Mouse (Mus musculus): Measurements from ENCODE around the gene Tsacc. TPM values are rescaled to one million over a fixed set of nuclear protein-coding genes. Genes with fewer than 3 reads are reported as not detected.
"Not testable (repeated sequence)": the region's sequence is repeated elsewhere in the genome, so short reads cannot be mapped to it uniquely, and the experiment has no call there.

Gene Tsacc
- total RNA-seq, 2 experiments from 2014 or later: 3.5 to 3.7 TPM

- no peak for DNase-seq (ENCODE audit: low spot score in 2 of 2)
- intact Hi-C loops (cut with DNase I): no loop called here
Measured at GRCm38 (mm10) chr3:88287110-88287509, 9.7 kb downstream of the Tsacc start, which contains the start of gene Gm38392. Gene Gm38392, minus strand, starts transcription at chr3:88287210.

GRCm38 (mm10) chr3:88285565-88285895 lies 11.3 kb downstream of the Tsacc start:
- DNase-seq (ENCODE audit: low spot score in 2 of 2); intact Hi-C loops (cut with DNase I): not testable (repeated sequence)

GRCm38 (mm10) chr3:88284815-88285564 lies 11.8 kb downstream of the Tsacc start:
- DNase-seq (ENCODE audit: low spot score in 2 of 2); intact Hi-C loops (cut with DNase I): not testable (repeated sequence)

DNA sequence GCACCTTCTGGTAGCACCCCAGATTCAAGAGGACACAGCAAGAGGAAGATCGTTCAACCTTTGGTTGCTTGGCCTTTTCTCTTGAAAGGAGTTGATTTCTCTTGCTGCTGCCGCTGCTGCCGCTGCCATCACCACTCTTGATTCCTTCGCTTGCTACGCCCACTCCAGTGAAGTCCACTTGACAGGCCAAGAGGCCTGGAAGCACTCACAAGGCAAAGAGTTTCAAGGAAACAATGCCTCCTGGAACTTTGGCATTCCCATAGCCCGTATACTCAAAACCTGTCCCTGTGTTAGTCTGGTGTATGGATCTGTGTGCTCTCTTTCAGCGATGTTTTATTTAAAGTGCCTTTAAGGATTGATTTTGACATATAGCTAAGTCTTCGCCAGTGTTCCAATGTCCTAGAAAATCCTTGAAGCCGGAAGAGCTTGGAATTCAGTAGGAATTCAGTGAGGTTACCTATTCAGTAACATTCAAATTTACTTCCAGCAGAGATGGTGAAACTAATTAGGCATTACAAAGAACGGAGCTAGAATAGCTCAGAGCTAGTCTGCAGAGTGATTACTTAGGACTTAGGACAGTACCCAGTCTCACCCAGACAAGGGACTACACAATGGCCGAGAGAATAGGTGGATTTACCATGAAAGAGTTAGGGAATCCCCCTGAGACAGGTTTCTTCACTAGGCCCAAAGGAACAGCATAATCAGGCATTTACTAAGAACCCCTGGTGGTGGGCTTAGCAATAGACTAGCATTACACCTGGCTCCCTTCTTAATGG lies 15.5 kb downstream of the Tsacc start:
- intact Hi-C loops (cut with DNase I); DNase-seq (ENCODE audit: low spot score in 2 of 2): not testable (repeated sequence)

DNA sequence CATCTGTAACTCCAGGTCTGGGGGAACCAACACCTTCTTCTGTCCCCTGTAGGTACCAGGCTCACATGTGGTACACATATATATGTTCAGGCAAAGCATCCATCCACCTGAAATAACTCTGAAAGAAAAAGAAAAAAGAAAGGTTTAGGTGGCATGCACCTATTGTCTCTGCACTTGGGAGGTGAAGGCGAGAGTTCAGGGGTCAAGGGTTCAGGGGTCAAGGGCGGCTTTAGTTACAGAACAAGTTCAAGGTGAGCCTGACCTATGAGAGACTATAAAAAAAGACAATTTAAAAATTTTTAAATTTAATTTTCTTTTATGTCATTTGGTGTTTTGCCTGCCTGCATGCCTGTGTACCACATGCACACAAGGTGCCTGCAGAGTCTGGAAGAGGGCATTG lies 16.8 kb downstream of the Tsacc start:
- no peak for DNase-seq (ENCODE audit: low spot score in 2 of 2)
- intact Hi-C loops (cut with DNase I): no loop called here

DNA sequence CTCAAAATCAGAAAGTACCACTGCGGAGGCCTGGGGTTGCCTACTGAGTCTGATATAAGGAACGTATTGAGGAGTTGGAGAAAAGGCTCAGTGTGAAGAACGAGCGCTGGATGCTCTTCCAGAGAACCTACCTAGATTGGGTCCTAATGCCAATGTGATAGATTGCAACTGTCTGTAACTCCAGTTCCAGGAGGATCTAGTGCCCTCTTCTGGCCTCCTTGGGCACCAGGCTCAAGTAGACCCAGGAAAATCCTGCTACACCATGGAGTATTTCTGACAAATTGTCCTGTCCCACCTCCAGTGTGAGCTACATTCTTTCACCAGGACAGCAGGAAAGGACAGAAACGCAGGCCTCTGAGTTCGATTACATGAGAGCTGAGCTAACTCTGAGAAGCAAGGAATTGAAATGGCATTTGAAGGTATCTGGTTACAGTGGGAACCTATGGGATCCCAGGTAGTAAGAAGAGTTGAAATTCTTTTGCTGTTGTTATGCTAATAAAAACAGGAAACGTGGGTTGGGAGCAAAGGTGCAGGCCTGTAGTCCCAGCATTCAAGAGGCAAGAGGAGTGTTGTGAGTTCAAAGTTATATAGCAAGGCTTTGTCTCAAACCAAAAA lies 20.2 kb downstream of the Tsacc start:
- peak in 1 of 2 experiments; percentile 43 for DNase-seq (ENCODE audit: low spot score in 2 of 2)
- intact Hi-C loops (cut with DNase I): loop anchor here (2.0 kb wide), 1 partner anchor 32 kb away; no protein-coding TSS in a partner anchor

DNA sequence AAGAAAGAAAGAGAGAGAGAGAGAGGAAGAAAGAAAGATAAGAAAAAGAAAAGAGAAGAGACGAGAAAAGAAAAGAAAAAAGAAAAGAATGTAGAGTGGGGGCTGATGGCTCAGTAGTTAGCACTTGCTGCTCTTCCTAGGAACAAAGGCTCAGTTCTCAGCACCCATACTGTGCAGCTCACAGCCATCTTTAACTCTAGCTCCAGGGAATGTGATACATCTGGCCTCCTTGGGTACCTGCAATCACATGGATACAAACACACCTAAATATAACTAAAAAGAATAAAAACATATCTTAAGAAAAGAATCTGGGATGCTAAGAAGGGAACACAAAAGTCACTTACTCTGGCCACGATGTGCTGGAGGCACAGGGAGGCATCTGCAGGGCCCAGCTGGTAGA lies 20.7 kb downstream of the Tsacc start:
- intact Hi-C loops (cut with DNase I): loop anchor here (2.0 kb wide), 1 partner anchor 31 kb away; no protein-coding TSS in a partner anchor

GRCm38 (mm10) chr3:88274002-88274401 lies 22.8 kb downstream of the Tsacc start:
- intact Hi-C loops (cut with DNase I): no loop called here
- DNase-seq (ENCODE audit: low spot score in 2 of 2): no peak

More for the DNA sequence above, 20.7 kb downstream of the Tsacc start:
- no peak for DNase-seq (ENCODE audit: low spot score in 2 of 2)

GRCm38 (mm10) chr3:88271859-88272258 lies 24.9 kb downstream of the Tsacc start:
- DNase-seq (ENCODE audit: low spot score in 2 of 2): no peak
- intact Hi-C loops (cut with DNase I): no loop called here

- intact Hi-C loops (cut with DNase I); DNase-seq (ENCODE audit: low spot score in 2 of 2): not testable (repeated sequence)
Measured at GRCm38 (mm10) chr3:88271298-88271697, 25.5 kb downstream of the Tsacc start.

DNA sequence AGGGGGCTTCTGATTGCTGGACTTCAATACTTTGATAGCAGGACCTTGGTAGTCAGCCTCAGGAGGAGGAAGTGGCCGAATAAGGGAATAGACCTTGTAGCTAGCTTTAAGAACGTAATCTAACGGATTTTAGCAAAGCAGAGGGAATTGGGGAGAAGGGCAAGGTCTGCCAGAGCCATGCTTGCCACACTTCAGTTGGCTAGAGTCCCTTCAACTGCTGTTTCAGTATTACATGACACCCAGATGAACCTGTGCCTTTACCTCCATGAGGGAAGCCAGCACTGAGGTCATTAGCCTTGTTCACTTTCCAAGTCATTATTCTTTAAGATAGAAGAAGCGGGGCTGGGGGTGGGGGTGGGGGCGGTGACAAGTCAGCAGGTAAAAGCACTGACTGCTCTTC lies 27.8 kb downstream of the Tsacc start:
- intact Hi-C loops (cut with DNase I): no loop called here
- no peak for DNase-seq (ENCODE audit: low spot score in 2 of 2)

DNA sequence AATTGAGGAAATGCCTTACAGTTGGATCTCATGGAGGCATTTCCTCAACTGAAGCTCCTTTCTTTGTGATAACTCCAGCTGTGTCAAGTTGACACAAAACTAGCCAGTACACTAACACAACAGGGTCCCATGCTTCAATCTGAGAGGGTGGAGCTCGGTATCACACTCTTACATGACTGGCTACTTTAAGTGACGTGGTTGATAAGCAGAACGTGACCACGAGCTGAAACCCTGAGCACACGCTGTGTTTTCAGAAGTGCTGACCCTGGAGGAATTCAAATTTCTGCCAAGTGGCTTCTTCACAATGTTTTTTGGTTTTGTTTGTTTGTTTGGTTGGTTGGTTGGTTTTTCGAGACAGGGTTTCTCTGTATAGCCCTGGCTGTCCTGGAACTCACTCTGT lies 28.8 kb downstream of the Tsacc start:
- DNase-seq (ENCODE audit: low spot score in 2 of 2); intact Hi-C loops (cut with DNase I): not testable (repeated sequence)

- DNase-seq (ENCODE audit: low spot score in 2 of 2): no peak
- intact Hi-C loops (cut with DNase I): no loop called here
Measured at GRCm38 (mm10) chr3:88262346-88262745, 34.5 kb downstream of the Tsacc start.

DNA sequence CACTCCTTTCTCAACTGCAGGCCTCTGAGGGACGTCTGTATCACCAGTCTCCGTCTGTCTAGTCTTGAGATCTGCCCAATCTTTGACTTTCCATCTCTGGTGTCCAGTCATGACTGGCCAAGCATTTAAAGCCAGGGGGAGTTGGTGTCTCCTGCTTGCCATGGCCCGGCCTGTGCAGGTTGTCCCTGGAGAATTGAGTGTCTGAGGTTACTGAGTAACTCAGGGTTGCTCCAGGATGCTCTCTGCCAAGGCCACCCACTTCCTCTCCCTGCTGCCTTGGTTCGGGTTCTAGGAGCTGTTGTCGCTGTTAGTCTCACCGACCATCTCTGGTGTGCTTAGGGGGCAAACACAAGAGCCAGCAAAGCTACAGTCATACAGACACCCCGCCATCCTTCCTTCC lies 40.4 kb downstream of the Tsacc start:
- DNase-seq (ENCODE audit: low spot score in 2 of 2): no peak
- intact Hi-C loops (cut with DNase I): no loop called here

DNA sequence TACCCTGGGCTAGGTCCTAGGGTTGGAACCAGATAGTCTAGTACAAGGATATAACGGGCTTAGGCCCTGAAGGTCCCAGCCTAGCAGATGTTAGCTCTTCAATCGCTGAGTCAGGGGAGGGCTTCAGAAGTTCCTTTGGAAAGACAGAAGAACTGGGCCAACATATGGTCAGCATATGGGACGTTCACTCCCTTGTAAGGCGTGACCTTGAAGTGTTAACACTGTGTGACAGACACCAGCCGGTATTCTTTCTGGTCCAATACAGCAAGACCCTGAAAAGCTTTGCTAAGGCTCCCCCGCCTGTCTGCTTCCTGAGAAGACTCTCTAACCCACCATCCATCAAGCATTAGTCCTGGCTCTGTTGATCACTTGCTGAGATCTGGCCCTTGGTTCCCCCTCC lies 40.8 kb downstream of the Tsacc start:
- no peak for DNase-seq (ENCODE audit: low spot score in 2 of 2)
- intact Hi-C loops (cut with DNase I): no loop called here

GRCm38 (mm10) chr3:88254268-88254926 lies 42.4 kb downstream of the Tsacc start, which contains the start of gene Rhbg:
Gene Rhbg, minus strand, starts transcription at chr3:88254709.
- intact Hi-C loops (cut with DNase I): no loop called here
- DNase-seq (ENCODE audit: low spot score in 2 of 2): no peak

- intact Hi-C loops (cut with DNase I): no loop called here
- no peak for DNase-seq (ENCODE audit: low spot score in 2 of 2)
Measured at GRCm38 (mm10) chr3:88252739-88253138, 44.1 kb downstream of the Tsacc start.

- peak in 1 of 2 experiments; percentile 5 for DNase-seq (ENCODE audit: low spot score in 2 of 2)
- intact Hi-C loops (cut with DNase I): no loop called here
Measured at GRCm38 (mm10) chr3:88248406-88248805, 48.4 kb downstream of the Tsacc start.

- no peak for DNase-seq (ENCODE audit: low spot score in 2 of 2)
- intact Hi-C loops (cut with DNase I): no loop called here
Measured at GRCm38 (mm10) chr3:88247666-88248065, 49.1 kb downstream of the Tsacc start.

- intact Hi-C loops (cut with DNase I): loop anchor here (2.0 kb wide), 1 partner anchor 31 kb away; no protein-coding TSS in a partner anchor
Measured at GRCm38 (mm10) chr3:88245811-88246210, 51.0 kb downstream of the Tsacc start.

More at GRCm38 (mm10) chr3:88245811-88246210, 51.0 kb downstream of the Tsacc start:
- peak; percentile 73 to 75 for DNase-seq (ENCODE audit: low spot score in 2 of 2)

Measured in left cerebral cortex, postnatal 25 days (tissue).